Mouse (Mus musculus): ENCODE results near the gene Vgll4. TPM values are rescaled to one million over a fixed set of nuclear protein-coding genes. Genes with fewer than 3 reads are reported as not detected.

The Vgll4 gene
- polyA plus RNA-seq, 1 experiment from 2014 or later: 152 TPM

DNA sequence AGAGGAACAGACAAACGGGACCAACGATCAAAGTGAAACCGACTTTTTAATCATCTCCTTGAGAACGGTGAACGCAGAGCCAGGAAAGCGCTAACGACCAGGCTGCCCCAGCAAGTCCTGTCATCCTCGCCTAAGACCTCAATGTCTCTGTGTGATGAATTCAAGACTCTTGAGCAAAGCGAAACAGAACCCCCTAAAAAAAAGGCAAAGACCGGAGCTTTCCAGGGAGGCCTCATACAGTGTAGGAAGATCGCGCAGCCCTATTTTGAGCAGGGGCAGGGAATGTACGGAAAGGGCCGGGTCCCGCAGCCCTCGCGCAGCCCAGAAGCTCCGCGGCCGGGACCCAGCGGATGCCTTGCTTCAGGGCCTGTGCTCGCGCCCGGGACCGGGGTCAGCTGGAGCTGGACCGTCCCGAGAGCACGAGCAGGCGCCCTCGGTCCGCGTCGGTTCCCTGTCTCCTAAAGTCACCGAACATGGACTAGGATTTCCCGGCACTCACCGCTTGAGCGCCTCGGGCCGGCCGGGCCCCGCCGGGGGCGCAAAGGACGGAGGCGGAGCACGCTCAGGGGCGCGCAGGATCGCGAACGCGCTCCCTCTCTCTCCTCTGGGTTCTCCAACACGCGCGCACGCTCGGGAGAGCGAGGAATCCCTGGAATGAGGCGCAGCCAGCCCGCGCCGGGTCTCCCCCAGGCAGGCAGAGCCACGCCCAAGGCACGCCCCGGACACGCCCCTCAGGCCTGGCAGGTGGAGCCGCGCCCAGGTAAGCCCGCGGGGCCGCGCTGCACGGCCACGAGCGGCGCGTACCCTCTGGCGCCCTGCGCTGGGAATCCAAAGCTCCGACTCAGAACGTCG is 1.2 kb downstream of the Vgll4 start:
- under 1% methylated on average over 78 of the region's 82 CpGs for WGBS
- peaks cover 8% of the 10 kb centered on the region; the same call in 1 of the 2 replicates for H3K27me3 ChIP-seq (ENCODE audit: control insufficient read depth, insufficient read depth, low read depth, low read length)

DNA sequence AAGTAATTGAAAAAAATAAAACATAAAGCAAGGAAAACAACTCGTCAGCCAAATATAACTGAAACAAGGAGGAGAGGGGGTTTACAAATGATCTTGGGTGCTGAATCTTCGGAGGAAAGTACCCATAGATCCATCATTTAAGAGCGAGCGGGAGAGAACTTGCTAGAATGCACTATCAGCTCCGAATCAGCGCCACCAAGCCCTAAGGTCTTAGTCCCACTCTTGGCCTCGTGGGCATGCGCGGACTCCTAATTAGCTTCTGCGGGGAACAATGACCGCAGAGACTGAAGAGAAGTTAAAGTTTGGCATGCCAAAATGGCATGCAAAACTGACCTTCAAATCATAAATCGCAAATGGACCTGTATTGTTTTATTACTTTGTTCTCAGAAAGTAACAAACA is 2.2 kb downstream of the Vgll4 start:
- Histone ChIP-seq H3K4me1 (replicated peaks; ENCODE audit: control insufficient read depth, insufficient read depth, low read length) (peaks cover 17% of the 10 kb centered on the region; the same call in 1 of the 2 replicates), H3K27ac (ENCODE audit: low read length) (no peak overlapping the region), H3K4me3 (ENCODE audit: low read length) (peak overlapping the region; percentile 74), H3K36me3 (ENCODE audit: control insufficient read depth, insufficient read depth, low read length) (no peaks in the 10 kb centered on the region), H3K4me2 (ENCODE audit: low read depth, low read length) (peak overlapping the region; percentile 95), H3K27me3 (ENCODE audit: control insufficient read depth, insufficient read depth, low read depth, low read length) (peaks cover 8% of the 10 kb centered on the region; the same call in 1 of the 2 replicates), H3K9ac (ENCODE audit: low read length) (peak overlapping the region; percentile 82), H3K9me3 (ENCODE audit: control insufficient read depth, low read length) (0 out of 2 replicates have a peak, but pooled peaks cover 2% of the 10 kb centered on the region)
- WGBS: 40% methylated on average over 12 of the region's 12 CpGs
- ATAC-seq (ENCODE audit: low read depth): no peak

More for the DNA sequence above, 1.2 kb downstream of the Vgll4 start:
- H3K4me1 ChIP-seq (replicated peaks; ENCODE audit: control insufficient read depth, insufficient read depth, low read length): peaks cover 11% of the 10 kb centered on the region; the same call in 1 of the 2 replicates
- peak overlapping the region; percentile 74 for H3K4me3 ChIP-seq (ENCODE audit: low read length)
- peak overlapping the region; percentile 86 for H3K27ac ChIP-seq (ENCODE audit: low read length)
- H3K9ac ChIP-seq (ENCODE audit: low read length): peak overlapping the region; percentile 82
- no peaks in the 10 kb centered on the region for H3K36me3 ChIP-seq (ENCODE audit: control insufficient read depth, insufficient read depth, low read length)
- peak; percentile 89 for ATAC-seq (ENCODE audit: low read depth)
- H3K9me3 ChIP-seq (ENCODE audit: control insufficient read depth, low read length): 0 out of 2 replicates have a peak, but pooled peaks cover 2% of the 10 kb centered on the region
- peak overlapping the region; percentile 95 for H3K4me2 ChIP-seq (ENCODE audit: low read depth, low read length)

DNA sequence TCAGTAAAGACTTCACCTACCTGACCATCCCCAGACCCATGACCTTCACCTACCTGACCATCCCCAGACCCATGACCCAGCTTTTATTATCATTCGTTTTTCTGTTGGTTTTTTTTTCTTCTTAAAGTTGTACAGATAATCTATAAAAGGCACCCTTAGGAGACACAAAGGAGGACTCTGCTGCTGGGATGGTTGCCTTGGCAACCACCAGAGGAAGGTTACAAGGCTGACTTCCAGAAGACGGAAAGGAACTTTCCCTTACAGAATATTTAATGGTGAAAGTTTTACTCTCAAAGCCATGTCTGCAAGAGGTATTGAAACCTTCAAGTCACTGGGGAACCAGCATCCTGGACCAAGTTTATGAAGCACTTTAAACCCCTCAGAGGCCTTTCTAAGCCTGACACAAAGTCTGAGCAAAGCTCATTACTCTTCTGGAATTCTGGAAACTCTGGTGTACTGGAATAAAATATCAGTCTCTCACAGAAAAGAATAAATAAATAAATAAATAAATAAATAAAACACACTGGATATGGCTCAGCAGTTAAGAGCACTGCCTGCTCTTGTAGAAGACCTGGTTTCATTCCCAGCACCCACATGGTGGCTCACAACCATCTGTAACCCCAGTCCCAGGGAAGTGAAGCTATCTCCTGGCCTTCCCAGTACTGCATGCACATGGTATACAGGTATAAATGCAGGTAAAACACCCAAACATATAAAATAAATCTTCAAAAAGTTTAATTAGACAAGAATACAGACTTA is 3.2 kb downstream of the Vgll4 start:
- Histone ChIP-seq H3K4me3 (ENCODE audit: low read length) (no peak overlapping the region), H3K9ac (ENCODE audit: low read length) (no peak overlapping the region), H3K27me3 (ENCODE audit: control insufficient read depth, insufficient read depth, low read depth, low read length) (peaks cover 8% of the 10 kb centered on the region; the same call in 1 of the 2 replicates), H3K4me1 (replicated peaks; ENCODE audit: control insufficient read depth, insufficient read depth, low read length) (peaks cover 17% of the 10 kb centered on the region; the same call in 1 of the 2 replicates), H3K27ac (ENCODE audit: low read length) (no peak overlapping the region), H3K9me3 (ENCODE audit: control insufficient read depth, low read length) (0 out of 2 replicates have a peak, but pooled peaks cover 2% of the 10 kb centered on the region), H3K4me2 (ENCODE audit: low read depth, low read length) (peak overlapping the region; percentile 95; the same call in 1 of the 2 replicates), H3K36me3 (ENCODE audit: control insufficient read depth, insufficient read depth, low read length) (no peaks in the 10 kb centered on the region)
- no peak for ATAC-seq (ENCODE audit: low read depth)
- WGBS: 51% methylated on average over 2 of the region's 2 CpGs

DNA sequence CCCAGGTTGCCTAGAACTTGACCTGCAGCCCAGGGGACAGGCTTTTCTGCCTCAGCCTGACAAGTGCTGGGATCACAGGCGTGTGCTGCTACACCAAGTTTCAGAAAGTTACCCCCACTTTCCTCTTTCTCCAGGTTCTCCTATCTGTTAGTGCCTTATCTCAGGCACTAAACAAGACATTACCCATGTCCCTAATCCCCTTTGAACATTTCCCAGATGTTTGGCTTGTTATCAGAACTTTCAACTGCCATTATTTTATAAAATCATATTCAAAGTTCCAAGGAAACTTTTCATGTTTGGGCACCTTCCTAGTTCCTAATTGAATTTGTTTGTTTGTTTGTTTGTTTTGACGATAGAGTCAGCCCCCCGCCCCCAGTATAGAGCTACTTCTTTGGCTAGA is 4.0 kb downstream of the Vgll4 start:
- H3K4me3 ChIP-seq (ENCODE audit: low read length): no peak overlapping the region
- peaks cover 8% of the 10 kb centered on the region; the same call in 1 of the 2 replicates for H3K27me3 ChIP-seq (ENCODE audit: control insufficient read depth, insufficient read depth, low read depth, low read length)
- H3K27ac ChIP-seq (ENCODE audit: low read length): no peak overlapping the region
- H3K4me1 ChIP-seq (replicated peaks; ENCODE audit: control insufficient read depth, insufficient read depth, low read length): peaks cover 19% of the 10 kb centered on the region; the same call in 1 of the 2 replicates
- WGBS: 58% methylated on average over 3 of the region's 3 CpGs
- no peak for ATAC-seq (ENCODE audit: low read depth)
- no peaks in the 10 kb centered on the region for H3K36me3 ChIP-seq (ENCODE audit: control insufficient read depth, insufficient read depth, low read length)
- no peak overlapping the region for H3K4me2 ChIP-seq (ENCODE audit: low read depth, low read length)
- no peak overlapping the region for H3K9ac ChIP-seq (ENCODE audit: low read length)
- 0 out of 2 replicates have a peak, but pooled peaks cover under 1% of the 10 kb centered on the region for H3K9me3 ChIP-seq (ENCODE audit: control insufficient read depth, low read length)

DNA sequence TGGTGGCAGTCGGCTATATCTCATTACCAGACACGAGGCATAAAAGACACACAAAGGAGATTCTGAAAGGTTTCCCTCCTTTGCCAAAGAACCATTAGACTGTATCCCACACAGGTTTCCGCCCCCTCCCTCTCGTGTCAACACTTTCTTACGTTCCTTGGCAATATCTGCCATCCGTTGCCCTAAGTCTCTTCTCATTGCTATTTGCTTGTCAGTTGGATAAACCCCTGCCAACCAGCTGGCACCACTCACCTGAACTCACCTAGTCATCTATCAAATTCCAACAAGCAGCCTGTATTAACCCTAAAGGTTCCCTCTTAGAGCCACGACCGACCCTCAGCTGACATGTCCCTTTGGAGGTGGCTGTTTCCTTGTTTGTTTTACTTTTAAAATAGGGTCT is 4.4 kb downstream of the Vgll4 start:
- Histone ChIP-seq H3K9ac (ENCODE audit: low read length) (no peak overlapping the region), H3K4me3 (ENCODE audit: low read length) (no peak overlapping the region), H3K4me2 (ENCODE audit: low read depth, low read length) (no peak overlapping the region), H3K36me3 (ENCODE audit: control insufficient read depth, insufficient read depth, low read length) (no peaks in the 10 kb centered on the region), H3K27me3 (ENCODE audit: control insufficient read depth, insufficient read depth, low read depth, low read length) (peaks cover 8% of the 10 kb centered on the region; the same call in 1 of the 2 replicates), H3K9me3 (ENCODE audit: control insufficient read depth, low read length) (no peaks in the 10 kb centered on the region), H3K4me1 (replicated peaks; ENCODE audit: control insufficient read depth, insufficient read depth, low read length) (peaks cover 19% of the 10 kb centered on the region; the same call in 1 of the 2 replicates), H3K27ac (ENCODE audit: low read length) (peak overlapping the region; percentile 30; the same call in 1 of the 2 replicates)
- WGBS: 39% methylated on average over 8 of the region's 8 CpGs
- no peak for ATAC-seq (ENCODE audit: low read depth)

DNA sequence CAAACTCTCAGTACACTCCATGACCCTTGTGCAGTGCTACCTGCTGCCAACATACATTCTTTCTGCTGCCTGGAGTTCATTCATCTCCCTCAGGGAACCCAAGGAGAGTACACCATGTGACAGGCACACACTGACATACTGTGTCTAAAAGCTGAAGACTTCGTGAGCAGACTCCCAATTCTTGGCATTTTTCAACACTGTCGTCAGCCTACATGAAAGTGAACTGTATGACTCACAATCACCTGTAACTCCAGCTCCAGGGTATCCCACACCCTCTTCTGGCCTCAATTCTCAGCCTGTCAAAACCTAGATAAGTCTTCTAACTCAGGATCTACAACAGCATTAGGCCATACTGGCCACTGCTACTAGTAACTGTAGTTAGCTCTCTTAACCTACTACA is 5.6 kb downstream of the Vgll4 start:
- H3K4me1 ChIP-seq (replicated peaks; ENCODE audit: control insufficient read depth, insufficient read depth, low read length): peaks cover 22% of the 10 kb centered on the region; the same call in 1 of the 2 replicates
- peak; percentile 14; the same call in 1 of the 2 replicates for ATAC-seq (ENCODE audit: low read depth)
- H3K4me2 ChIP-seq (ENCODE audit: low read depth, low read length): no peak overlapping the region
- H3K36me3 ChIP-seq (ENCODE audit: control insufficient read depth, insufficient read depth, low read length): no peaks in the 10 kb centered on the region
- WGBS: 35% methylated on average over 2 of the region's 2 CpGs
- H3K9ac ChIP-seq (ENCODE audit: low read length): no peak overlapping the region
- 0 out of 2 replicates have a peak, but pooled peaks cover 3% of the 10 kb centered on the region for H3K27me3 ChIP-seq (ENCODE audit: control insufficient read depth, insufficient read depth, low read depth, low read length)
- no peak overlapping the region for H3K4me3 ChIP-seq (ENCODE audit: low read length)
- peak overlapping the region; percentile 60 for H3K27ac ChIP-seq (ENCODE audit: low read length)
- H3K9me3 ChIP-seq (ENCODE audit: control insufficient read depth, low read length): no peaks in the 10 kb centered on the region

DNA sequence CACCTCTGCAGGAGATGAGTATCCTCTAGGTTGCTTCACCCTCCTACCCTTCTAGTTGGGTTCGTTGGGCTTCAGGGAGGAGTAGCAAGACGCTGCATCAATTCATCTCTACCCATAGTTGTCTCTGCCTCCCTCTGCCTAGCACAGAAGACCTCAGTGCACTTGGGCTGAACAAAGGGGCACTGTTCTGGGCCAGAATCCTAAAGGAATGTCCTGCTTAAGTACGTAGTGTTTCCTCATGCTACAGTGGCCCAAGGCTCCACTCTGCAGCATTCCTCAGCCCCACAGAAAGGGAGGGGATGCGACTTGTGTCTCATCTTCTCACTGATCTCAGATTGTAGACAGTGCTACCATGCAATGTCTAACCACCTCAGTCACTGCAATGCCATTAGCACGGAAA is 6.2 kb downstream of the Vgll4 start:
- no peak for ATAC-seq (ENCODE audit: low read depth)
- Histone ChIP-seq H3K4me3 (ENCODE audit: low read length) (no peak overlapping the region), H3K27me3 (ENCODE audit: control insufficient read depth, insufficient read depth, low read depth, low read length) (0 out of 2 replicates have a peak, but pooled peaks cover 2% of the 10 kb centered on the region), H3K36me3 (ENCODE audit: control insufficient read depth, insufficient read depth, low read length) (no peaks in the 10 kb centered on the region), H3K4me1 (replicated peaks; ENCODE audit: control insufficient read depth, insufficient read depth, low read length) (peaks cover 23% of the 10 kb centered on the region), H3K9ac (ENCODE audit: low read length) (no peak overlapping the region), H3K4me2 (ENCODE audit: low read depth, low read length) (no peak overlapping the region), H3K9me3 (ENCODE audit: control insufficient read depth, low read length) (no peaks in the 10 kb centered on the region), H3K27ac (ENCODE audit: low read length) (peak overlapping the region; percentile 60)
- WGBS: 49% methylated on average over 5 of the region's 5 CpGs

DNA sequence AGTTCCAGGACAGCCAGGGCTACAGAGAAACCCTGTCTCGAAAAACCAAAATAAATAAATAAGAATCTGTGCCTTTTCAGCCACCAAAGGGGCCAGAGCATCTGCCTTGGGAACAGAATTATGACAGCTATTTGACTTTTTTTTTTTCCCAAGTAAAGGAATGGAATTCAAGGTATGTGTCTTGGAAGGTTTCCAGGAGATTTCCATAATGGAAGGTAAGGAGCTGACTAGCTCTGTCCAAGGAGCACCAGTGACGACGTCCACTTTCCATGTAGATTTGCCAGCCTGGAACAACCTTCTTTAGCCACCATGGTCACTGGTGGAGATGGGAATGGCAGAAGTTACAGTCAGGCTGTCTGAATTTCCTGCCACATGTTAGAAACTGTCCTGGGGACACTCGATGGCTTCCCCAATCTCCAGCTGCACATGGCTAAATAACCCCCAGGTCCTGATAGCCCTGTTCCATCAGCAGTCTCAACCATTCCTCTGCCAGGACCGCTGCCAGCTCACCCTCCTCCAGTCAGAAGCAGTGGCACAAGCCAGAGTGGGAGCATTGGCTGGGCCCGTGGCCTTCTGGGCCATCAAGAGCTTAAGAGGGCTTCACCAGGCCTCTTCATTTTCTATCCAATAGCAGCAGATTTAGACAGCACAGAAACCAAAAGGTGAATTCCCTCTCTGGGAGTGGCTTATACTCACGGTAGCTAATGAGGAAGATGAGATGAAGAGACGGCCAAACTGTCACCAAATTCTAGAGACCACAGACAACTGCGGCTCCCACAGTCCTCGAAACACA is 8.3 kb downstream of the Vgll4 start:
- H3K4me1 ChIP-seq (replicated peaks; ENCODE audit: control insufficient read depth, insufficient read depth, low read length): peaks cover 31% of the 10 kb centered on the region
- H3K27me3 ChIP-seq (ENCODE audit: control insufficient read depth, insufficient read depth, low read depth, low read length): no peaks in the 10 kb centered on the region
- H3K9me3 ChIP-seq (ENCODE audit: control insufficient read depth, low read length): no peaks in the 10 kb centered on the region
- H3K9ac ChIP-seq (ENCODE audit: low read length): no peak overlapping the region
- 54% methylated on average over 10 of the region's 10 CpGs for WGBS
- peak overlapping the region; percentile 78 for H3K27ac ChIP-seq (ENCODE audit: low read length)
- H3K36me3 ChIP-seq (ENCODE audit: control insufficient read depth, insufficient read depth, low read length): no peaks in the 10 kb centered on the region
- ATAC-seq (ENCODE audit: low read depth): peak; percentile 46; the same call in 1 of the 2 replicates
- H3K4me2 ChIP-seq (ENCODE audit: low read depth, low read length): no peak overlapping the region; the same call in 1 of the 2 replicates
- no peak overlapping the region for H3K4me3 ChIP-seq (ENCODE audit: low read length)
